Mouse (Mus musculus) c-Kit-positive CD71-positive TER-119-negative erythroid progenitor cells, embryonic 14.5 days (primary cell): ENCODE measurements around the gene Hspb9.

Source experiments
- DNase-seq: peaks from one replicate; pipeline ENCODE4 v3.0.0-alpha.2; 2013; ENCODE audit warnings: low read depth

The Hspb9 gene

DNA sequence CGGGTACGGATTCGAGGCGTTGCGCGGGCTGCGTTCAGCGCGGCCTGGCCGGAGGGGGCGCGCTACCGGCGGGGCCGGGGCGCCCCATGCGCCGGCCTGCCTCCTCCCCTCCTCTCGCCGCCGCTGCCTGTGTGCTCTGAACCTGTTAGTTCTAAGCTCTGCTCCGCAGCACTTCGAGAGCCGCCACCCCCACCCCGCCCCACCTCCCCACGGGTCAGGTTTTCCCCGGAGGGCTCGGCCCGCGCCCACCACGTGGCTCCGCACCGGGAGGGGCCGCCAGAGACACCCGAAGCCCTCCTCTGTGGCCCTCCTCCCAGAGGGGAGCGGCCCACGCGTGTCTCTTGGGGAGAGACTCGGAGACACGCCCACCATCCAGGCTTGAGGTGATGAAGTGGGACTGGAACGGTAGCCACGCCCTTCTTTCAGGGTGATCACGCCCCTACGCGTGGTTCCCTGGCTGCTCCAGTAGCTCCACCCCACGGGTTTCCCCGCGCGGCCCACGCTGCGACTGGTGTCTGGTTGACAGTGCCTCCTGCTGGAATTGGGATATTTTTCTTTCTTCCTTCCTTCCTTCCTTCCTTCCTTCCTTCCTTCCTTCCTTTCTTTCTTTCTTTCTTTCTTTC, 46.1 kb downstream of the Hspb9 start, which contains the start of gene Kcnh4:
Gene Kcnh4 (minus strand): TSS at position 332 of the 623 bp plus-strand sequence.
- DNase-seq, result no peak

DNA sequence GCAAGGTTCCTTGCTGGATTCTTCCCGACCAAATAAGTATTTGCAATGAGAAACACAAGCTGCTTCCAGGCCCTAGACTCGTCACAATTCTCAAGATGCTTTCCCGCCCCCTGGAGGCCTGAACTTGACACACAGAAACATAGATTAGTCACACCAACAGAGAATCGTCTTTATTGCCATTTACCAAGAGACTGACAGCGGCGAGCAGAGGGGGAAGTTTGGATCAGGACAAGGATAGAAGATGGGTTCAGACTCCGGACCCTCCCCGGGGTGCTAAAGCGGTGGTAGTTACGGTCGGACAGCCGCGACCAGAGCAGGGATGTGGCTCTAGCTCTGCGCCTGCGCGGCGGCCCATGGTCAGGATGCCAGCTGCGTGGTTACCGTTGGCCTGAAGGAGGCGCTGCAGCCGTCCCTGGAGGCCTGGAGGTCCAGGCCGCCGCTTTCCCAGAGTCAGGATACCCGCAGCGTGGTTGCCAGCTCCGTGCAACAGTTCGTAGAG, 47.9 kb downstream of the Hspb9 start:
- DNase-seq, result peak; percentile 75

DNA sequence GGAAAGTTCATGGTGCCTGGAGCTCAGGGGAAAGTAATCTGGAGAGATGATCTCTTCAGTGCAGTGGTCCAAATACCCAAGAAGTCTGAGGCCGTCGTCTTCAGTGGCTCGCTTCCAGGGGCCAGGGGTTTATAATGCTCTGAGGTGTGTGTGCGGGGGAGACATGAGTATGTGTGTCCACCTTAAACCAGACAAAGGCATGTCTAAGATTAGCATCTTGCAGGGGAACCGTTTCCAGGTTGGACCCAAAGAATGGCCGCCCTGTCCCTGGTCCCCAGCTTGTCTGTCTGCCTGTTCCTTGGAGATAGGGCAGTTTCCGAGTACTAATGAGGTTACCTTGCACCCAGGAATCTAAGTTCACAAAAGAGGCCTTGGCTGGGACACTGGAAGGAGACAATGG, 49.2 kb downstream of the Hspb9 start, which contains the start of gene Hcrt:
Gene Hcrt (minus strand): TSS at position 101 of the 400 bp plus-strand sequence.
- DNase-seq, result no peak
